Mouse (Mus musculus): ENCODE data around the gene Ank. TPM values are rescaled to one million over a fixed set of nuclear protein-coding genes. Genes with fewer than 3 reads are reported as not detected.

Gene Ank
- polyA plus RNA-seq, 1 experiment from 2014 or later = 3.1 TPM

DNA sequence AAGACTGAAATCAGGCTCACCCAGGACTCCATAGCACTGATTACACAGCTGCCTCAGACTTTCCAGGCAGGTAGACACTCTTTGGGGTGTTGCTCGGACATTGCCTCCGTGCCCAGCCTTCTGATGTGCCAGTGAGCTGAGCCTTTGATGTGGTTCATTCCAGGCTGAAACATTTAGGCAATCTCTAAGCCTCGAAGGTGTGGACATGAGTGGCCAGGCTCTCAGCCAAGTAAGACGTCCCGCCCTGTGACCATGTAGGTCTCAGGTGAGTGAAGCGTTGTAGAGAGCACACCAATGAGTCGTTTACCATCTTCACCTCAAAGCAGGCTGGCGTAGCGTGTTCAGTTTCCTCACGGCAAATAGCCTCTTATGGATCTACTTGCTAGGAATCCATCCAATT, 25.7 kb downstream of the Ank start:
- DNase-seq (ENCODE audit: low spot score) = no peak
- Histone ChIP-seq H3K4me3 (no peak overlapping the region), H3K27ac (no peak overlapping the region), H3K9me3 (replicated peaks) (no peaks in the 10 kb centered on the region), H3K36me3 (no peaks in the 10 kb centered on the region), H3K27me3 (ENCODE audit: low read depth, poor library complexity, severe bottlenecking) (peaks cover 11% of the 10 kb centered on the region; the same call in 1 of the 2 replicates), H3K4me1 (peaks cover 11% of the 10 kb centered on the region)
- 90% methylated on average over 10 of the region's 10 CpGs for WGBS

GRCm38 (mm10) chr15:27492734-27493133, 26.3 kb downstream of the Ank start:
- DNase-seq (ENCODE audit: low spot score) = no peak
- H3K27ac ChIP-seq = no peak overlapping the region
- H3K36me3 ChIP-seq = no peaks in the 10 kb centered on the region
- H3K4me1 ChIP-seq = peaks cover 5% of the 10 kb centered on the region; the same call in 1 of the 2 replicates
- H3K4me3 ChIP-seq = no peak overlapping the region
- no peaks in the 10 kb centered on the region for H3K9me3 ChIP-seq (replicated peaks)
- WGBS = 66% methylated on average over 1 of the region's 1 CpGs
- peaks cover 11% of the 10 kb centered on the region; the same call in 1 of the 2 replicates for H3K27me3 ChIP-seq (ENCODE audit: low read depth, poor library complexity, severe bottlenecking)

GRCm38 (mm10) chr15:27493516-27493915, 27.0 kb downstream of the Ank start:
- no peak overlapping the region for H3K27ac ChIP-seq

DNA sequence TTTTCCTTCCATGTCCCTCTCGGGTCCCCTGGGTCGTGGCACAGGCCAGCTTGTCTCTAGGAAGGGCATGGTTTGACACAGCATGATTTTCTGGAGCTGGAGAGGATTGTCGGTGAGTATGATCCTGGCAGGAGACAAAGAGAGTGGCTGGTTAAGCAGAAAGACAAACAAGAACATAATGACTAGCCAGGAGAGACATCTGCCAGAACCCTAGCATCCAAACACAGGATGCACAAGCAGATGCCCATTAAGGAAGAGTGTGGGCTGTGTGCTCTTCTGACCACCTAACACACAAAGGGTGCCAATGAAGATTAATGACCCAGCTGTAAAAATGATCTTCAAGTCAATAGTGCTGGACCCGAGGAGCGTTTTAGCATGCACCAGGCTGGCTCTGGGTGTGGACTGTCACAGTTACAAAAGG, 29.5 kb downstream of the Ank start:
- Histone ChIP-seq H3K27me3 (ENCODE audit: low read depth, poor library complexity, severe bottlenecking) (no peaks in the 10 kb centered on the region), H3K4me1 (no peaks in the 10 kb centered on the region), H3K27ac (no peak overlapping the region), H3K9me3 (replicated peaks) (no peaks in the 10 kb centered on the region), H3K36me3 (no peaks in the 10 kb centered on the region), H3K4me3 (no peak overlapping the region)
- WGBS = 52% methylated on average over 5 of the region's 5 CpGs
- no peak for DNase-seq (ENCODE audit: low spot score)

More at GRCm38 (mm10) chr15:27493516-27493915, 27.0 kb downstream of the Ank start:
- no peaks in the 10 kb centered on the region for H3K36me3 ChIP-seq
- 65% methylated on average over 10 of the region's 10 CpGs for WGBS
- no peaks in the 10 kb centered on the region for H3K4me1 ChIP-seq
- no peak for DNase-seq (ENCODE audit: low spot score)
- peaks cover 6% of the 10 kb centered on the region; the same call in 1 of the 2 replicates for H3K27me3 ChIP-seq (ENCODE audit: low read depth, poor library complexity, severe bottlenecking)
- no peaks in the 10 kb centered on the region for H3K9me3 ChIP-seq (replicated peaks)
- H3K4me3 ChIP-seq = no peak overlapping the region

DNA sequence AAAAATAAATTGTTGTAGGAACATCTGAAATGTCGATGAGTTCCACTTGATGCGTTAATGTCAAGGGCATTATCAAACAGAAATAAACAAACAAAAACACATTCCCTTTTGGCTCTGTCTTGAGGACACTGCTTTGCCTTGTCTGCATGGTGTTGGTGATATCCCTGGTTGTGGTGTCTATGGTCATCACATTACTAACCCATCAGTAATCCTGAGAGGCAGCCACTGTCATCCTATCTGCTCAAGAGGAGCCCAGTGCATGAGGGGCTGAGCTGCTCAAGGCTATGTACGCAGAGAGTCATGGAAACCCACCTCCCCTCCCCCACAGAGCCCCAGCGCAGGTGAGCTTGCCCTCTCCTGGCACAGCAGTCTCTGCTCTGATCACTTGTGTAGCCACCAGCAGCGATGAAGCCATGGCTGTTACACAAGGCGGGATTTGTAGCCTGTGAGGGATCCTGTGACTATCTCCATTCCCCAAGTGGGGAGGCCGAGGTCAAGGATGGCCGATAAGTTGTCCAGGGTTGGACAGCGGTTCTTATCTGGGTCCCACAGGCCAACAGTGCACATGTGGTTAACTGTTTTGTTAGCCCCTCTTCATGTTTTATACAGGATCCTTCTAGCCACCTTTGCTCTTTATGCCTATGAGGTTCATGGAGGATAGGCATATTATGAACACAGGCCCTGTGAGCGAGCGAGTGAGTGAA, 30.3 kb downstream of the Ank start:
- 87% methylated on average over 11 of the region's 11 CpGs for WGBS

GRCm38 (mm10) chr15:27497300-27497997, 31.0 kb downstream of the Ank start:
- Histone ChIP-seq H3K4me1 (no peaks in the 10 kb centered on the region), H3K27ac (0 out of 2 replicates have a peak overlapping the region, but pooled peaks have one; percentile 25), H3K9me3 (replicated peaks) (no peaks in the 10 kb centered on the region), H3K36me3 (no peaks in the 10 kb centered on the region), H3K27me3 (ENCODE audit: low read depth, poor library complexity, severe bottlenecking) (no peaks in the 10 kb centered on the region), H3K4me3 (no peak overlapping the region)
- 84% methylated on average over 7 of the region's 7 CpGs for WGBS
- DNase-seq (ENCODE audit: low spot score) = no peak

More for the DNA sequence above, 30.3 kb downstream of the Ank start:
- Histone ChIP-seq H3K4me1 (no peaks in the 10 kb centered on the region), H3K27me3 (ENCODE audit: low read depth, poor library complexity, severe bottlenecking) (no peaks in the 10 kb centered on the region), H3K27ac (0 out of 2 replicates have a peak overlapping the region, but pooled peaks have one; percentile 26), H3K36me3 (no peaks in the 10 kb centered on the region), H3K9me3 (replicated peaks) (no peaks in the 10 kb centered on the region), H3K4me3 (no peak overlapping the region)
- DNase-seq (ENCODE audit: low spot score) = no peak

GRCm38 (mm10) chr15:27498078-27498477, 31.6 kb downstream of the Ank start:
- H3K27ac ChIP-seq = no peak overlapping the region
- WGBS = 92% methylated on average over 5 of the region's 5 CpGs

GRCm38 (mm10) chr15:27500390-27500789, 33.9 kb downstream of the Ank start:
- H3K36me3 ChIP-seq = no peaks in the 10 kb centered on the region
- no peak for DNase-seq (ENCODE audit: low spot score)
- WGBS = 85% methylated on average over 15 of the region's 15 CpGs
- peaks cover 10% of the 10 kb centered on the region for H3K4me1 ChIP-seq
- no peak overlapping the region for H3K27ac ChIP-seq
- no peaks in the 10 kb centered on the region for H3K9me3 ChIP-seq (replicated peaks)
- H3K4me3 ChIP-seq = no peak overlapping the region
- no peaks in the 10 kb centered on the region; the same call in 1 of the 2 replicates for H3K27me3 ChIP-seq (ENCODE audit: low read depth, poor library complexity, severe bottlenecking)

More at GRCm38 (mm10) chr15:27498078-27498477, 31.6 kb downstream of the Ank start:
- no peaks in the 10 kb centered on the region for H3K4me1 ChIP-seq
- no peaks in the 10 kb centered on the region for H3K36me3 ChIP-seq
- H3K9me3 ChIP-seq (replicated peaks) = no peaks in the 10 kb centered on the region
- H3K4me3 ChIP-seq = no peak overlapping the region
- no peaks in the 10 kb centered on the region for H3K27me3 ChIP-seq (ENCODE audit: low read depth, poor library complexity, severe bottlenecking)
- no peak for DNase-seq (ENCODE audit: low spot score)

- Histone ChIP-seq H3K27me3 (ENCODE audit: low read depth, poor library complexity, severe bottlenecking) (no peaks in the 10 kb centered on the region; the same call in 1 of the 2 replicates), H3K4me3 (no peak overlapping the region), H3K9me3 (replicated peaks) (no peaks in the 10 kb centered on the region), H3K27ac (no peak overlapping the region), H3K36me3 (no peaks in the 10 kb centered on the region), H3K4me1 (peaks cover 22% of the 10 kb centered on the region)
- 92% methylated on average over 13 of the region's 13 CpGs for WGBS
- no peak for DNase-seq (ENCODE audit: low spot score)
Measured at GRCm38 (mm10) chr15:27502338-27502737, 35.9 kb downstream of the Ank start.

GRCm38 (mm10) chr15:27503221-27503620, 36.7 kb downstream of the Ank start:
- H3K36me3 ChIP-seq = no peaks in the 10 kb centered on the region
- no peak overlapping the region for H3K4me3 ChIP-seq
- no peak overlapping the region for H3K27ac ChIP-seq
- 90% methylated on average over 9 of the region's 9 CpGs for WGBS
- peaks cover 22% of the 10 kb centered on the region for H3K4me1 ChIP-seq
- no peak for DNase-seq (ENCODE audit: low spot score)
- H3K27me3 ChIP-seq (ENCODE audit: low read depth, poor library complexity, severe bottlenecking) = no peaks in the 10 kb centered on the region; the same call in 1 of the 2 replicates
- no peaks in the 10 kb centered on the region for H3K9me3 ChIP-seq (replicated peaks)

- Histone ChIP-seq H3K4me3 (no peak overlapping the region), H3K27ac (no peak overlapping the region), H3K4me1 (peaks cover 26% of the 10 kb centered on the region), H3K36me3 (no peaks in the 10 kb centered on the region), H3K27me3 (ENCODE audit: low read depth, poor library complexity, severe bottlenecking) (no peaks in the 10 kb centered on the region; the same call in 1 of the 2 replicates), H3K9me3 (replicated peaks) (no peaks in the 10 kb centered on the region)
- no peak for DNase-seq (ENCODE audit: low spot score)
- 69% methylated on average over 20 of the region's 20 CpGs for WGBS
Measured at GRCm38 (mm10) chr15:27503801-27504730, 37.6 kb downstream of the Ank start.

DNA sequence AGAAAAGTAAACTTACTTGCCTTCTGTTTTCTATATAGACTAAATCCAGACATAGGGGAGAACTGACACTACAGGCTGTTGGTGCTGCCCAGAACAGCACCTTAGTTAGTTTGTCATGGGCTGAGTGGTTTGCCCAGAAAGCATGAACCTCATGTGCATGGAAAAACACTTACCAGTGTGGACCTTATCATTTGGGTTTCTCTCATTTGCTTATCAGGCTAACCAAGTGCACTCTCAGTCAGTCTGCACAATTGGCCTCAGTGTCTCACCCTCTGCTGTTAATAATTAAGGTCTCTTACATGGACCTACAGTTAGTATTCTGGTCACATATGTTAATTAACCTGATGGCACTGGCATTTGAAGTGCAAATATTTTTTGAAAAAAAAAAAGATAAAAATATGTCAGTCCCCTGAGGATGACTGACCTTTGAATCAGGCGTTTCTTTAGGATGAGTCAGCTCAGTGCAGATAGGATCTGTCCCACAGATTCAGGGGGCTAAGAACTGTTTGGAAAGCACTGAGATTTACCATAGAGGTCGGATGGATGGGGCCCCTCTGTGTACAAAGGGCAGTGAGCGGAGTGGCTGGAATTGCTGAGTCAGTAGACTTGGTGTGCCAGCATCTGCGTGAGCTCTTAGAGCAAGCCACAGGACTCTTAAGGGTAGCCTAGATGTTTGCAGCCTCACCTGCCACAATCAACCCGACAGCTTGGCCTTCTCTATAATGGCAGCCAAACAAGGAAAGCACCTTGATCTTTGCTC, 39.8 kb downstream of the Ank start:
- 57% methylated on average over 5 of the region's 5 CpGs for WGBS
- H3K9me3 ChIP-seq (replicated peaks) = no peaks in the 10 kb centered on the region

More for the DNA sequence above, 39.8 kb downstream of the Ank start:
- no peak overlapping the region for H3K4me3 ChIP-seq
- peaks cover 26% of the 10 kb centered on the region for H3K4me1 ChIP-seq
- peaks cover 10% of the 10 kb centered on the region; the same call in 1 of the 2 replicates for H3K27me3 ChIP-seq (ENCODE audit: low read depth, poor library complexity, severe bottlenecking)
- H3K36me3 ChIP-seq = no peaks in the 10 kb centered on the region
- H3K27ac ChIP-seq = no peak overlapping the region
- no peak for DNase-seq (ENCODE audit: low spot score)

Measured in limb, embryonic 10.5 days (tissue).